Mouse (Mus musculus): ENCODE results near the gene Itgb6.
A peak's percentile ranks its signal among the peaks of the same experiment; 100 is the strongest.

Itgb6 gene

GRCm38 (mm10) chr2:60712483-60712882 lies 10.0 kb downstream of the Itgb6 start:
- peak; percentile 28 for DNase-seq

GRCm38 (mm10) chr2:60711098-60711880 lies 11.2 kb downstream of the Itgb6 start:
- DNase-seq = peak; percentile 4

GRCm38 (mm10) chr2:60710317-60710716 lies 12.1 kb downstream of the Itgb6 start:
- no peak for DNase-seq

GRCm38 (mm10) chr2:60708671-60709070 lies 13.8 kb downstream of the Itgb6 start:
- no peak for DNase-seq

GRCm38 (mm10) chr2:60706866-60707265 lies 15.6 kb downstream of the Itgb6 start:
- no peak for DNase-seq

GRCm38 (mm10) chr2:60705426-60705825 lies 17.0 kb downstream of the Itgb6 start:
- DNase-seq = peak; percentile 52

GRCm38 (mm10) chr2:60703315-60703714 lies 19.1 kb downstream of the Itgb6 start:
- DNase-seq = peak; percentile 61

GRCm38 (mm10) chr2:60700956-60701355 lies 21.5 kb downstream of the Itgb6 start:
- no peak for DNase-seq

GRCm38 (mm10) chr2:60700013-60700412 lies 22.4 kb downstream of the Itgb6 start:
- no peak for DNase-seq

GRCm38 (mm10) chr2:60699591-60699990 lies 22.9 kb downstream of the Itgb6 start:
- no peak for DNase-seq

GRCm38 (mm10) chr2:60698155-60698554 lies 24.3 kb downstream of the Itgb6 start:
- peak; percentile 67 for DNase-seq

- peak; percentile 53 for DNase-seq
Measured at GRCm38 (mm10) chr2:60697530-60697929, 24.9 kb downstream of the Itgb6 start.

- no peak for DNase-seq
Measured at GRCm38 (mm10) chr2:60696559-60696958, 25.9 kb downstream of the Itgb6 start.

GRCm38 (mm10) chr2:60695706-60696105 lies 26.7 kb downstream of the Itgb6 start:
- no peak for DNase-seq

- DNase-seq = no peak
Measured at GRCm38 (mm10) chr2:60694563-60694962, 27.9 kb downstream of the Itgb6 start.

GRCm38 (mm10) chr2:60692239-60692638 lies 30.2 kb downstream of the Itgb6 start:
- peak; percentile 68 for DNase-seq

- no peak for DNase-seq
Measured at GRCm38 (mm10) chr2:60690212-60690611, 32.2 kb downstream of the Itgb6 start.

GRCm38 (mm10) chr2:60688944-60689615 lies 33.4 kb downstream of the Itgb6 start:
- peak; percentile 71 for DNase-seq

GRCm38 (mm10) chr2:60688150-60688549 lies 34.3 kb downstream of the Itgb6 start:
- DNase-seq = no peak

GRCm38 (mm10) chr2:60685973-60686372 lies 36.5 kb downstream of the Itgb6 start:
- no peak for DNase-seq

- no peak for DNase-seq
Measured at GRCm38 (mm10) chr2:60684168-60684567, 38.3 kb downstream of the Itgb6 start.

GRCm38 (mm10) chr2:60682554-60682953 lies 39.9 kb downstream of the Itgb6 start:
- no peak for DNase-seq

- no peak for DNase-seq
Measured at GRCm38 (mm10) chr2:60674413-60674812, 48.0 kb downstream of the Itgb6 start.

Data from kidney, adult 18-20 months (tissue).